ENCODE assay signal across 10 mouse cellular contexts in the genomic region with DNA sequence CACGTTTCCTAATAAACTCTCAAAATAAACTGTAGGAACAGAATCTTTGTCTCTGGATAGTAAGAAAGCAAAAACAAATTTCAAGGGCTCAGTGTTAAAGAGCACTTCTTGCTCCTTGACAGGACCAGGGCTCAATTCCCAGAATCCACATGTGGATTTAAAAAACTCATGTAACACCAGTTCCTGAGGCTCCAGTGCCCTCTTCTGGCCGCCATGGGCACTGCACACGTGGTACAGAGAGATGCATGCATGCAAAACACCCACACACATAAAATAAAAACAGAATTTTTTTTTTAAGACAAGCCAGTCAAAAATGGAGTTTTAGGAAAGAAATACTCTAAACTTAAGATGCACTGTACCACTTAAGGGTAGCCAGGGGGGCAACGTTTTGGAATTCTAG.
DNase-seq lines count a peak whose midpoint lies in the region; ATAC-seq and TF ChIP-seq lines count a peak whose summit lies in the region.
"Had no signal": no experiment of that assay in that cellular context is flagged by ENCODE, and none has a peak within 500 bp of the region (broad histone marks: within the 10 kb centered on the region; RNA-seq: fewer than 3 reads in every experiment).

No protein-coding gene starts in this region.

- no peak overlapping the region for H3K9ac ChIP-seq in hindbrain, embryonic 11.5 days (ENCODE audit: low read depth, low read length)
- H3K9ac ChIP-seq in hindbrain, embryonic 12.5 days = no peak overlapping the region
- H3K9ac ChIP-seq in lung, postnatal 0 days (replicated peaks; ENCODE audit: low read depth) = no peak overlapping the region
- H3K9ac ChIP-seq in midbrain, embryonic 16.5 days (ENCODE audit: low read depth, low read length) = no peak overlapping the region
- H3K9ac ChIP-seq: limb, embryonic 13.5 days had no signal

- 50% methylated on average over 4 of the region's 4 CpGs for WGBS in hindbrain, embryonic 11.5 days
- 59% methylated on average over 4 of the region's 4 CpGs for WGBS in hindbrain, embryonic 12.5 days
- WGBS in lung, postnatal 0 days = 43% methylated on average over 4 of the region's 4 CpGs
- WGBS in midbrain, embryonic 16.5 days = 60% methylated on average over 4 of the region's 4 CpGs

- no peak overlapping the region for H3K27ac ChIP-seq in hindbrain, embryonic 11.5 days (ENCODE audit: low read depth, low read length)
- H3K27ac ChIP-seq in hindbrain, embryonic 12.5 days = no peak overlapping the region
- H3K27ac ChIP-seq in lung, postnatal 0 days (ENCODE audit: low read length) = no peak overlapping the region
- H3K27ac ChIP-seq in embryonic fibroblast, embryonic 13.5 days (ENCODE audit: insufficient read depth, low read length) = no peak overlapping the region
- no peak overlapping the region for H3K27ac ChIP-seq in midbrain, embryonic 16.5 days (ENCODE audit: low read length)
- H3K27ac ChIP-seq: limb, embryonic 13.5 days had no signal

- TF ChIP-seq EP300 in lung, postnatal 0 days (IDR thresholded peaks at IDR 0.05) = no peak

- H3K4me1 ChIP-seq in hindbrain, embryonic 11.5 days (replicated peaks; ENCODE audit: control insufficient read depth, insufficient read depth, low read length) = no peaks in the 10 kb centered on the region
- no peaks in the 10 kb centered on the region for H3K4me1 ChIP-seq in hindbrain, embryonic 12.5 days
- H3K4me1 ChIP-seq in lung, postnatal 0 days (ENCODE audit: insufficient read depth, low read depth, low read length) = no peaks in the 10 kb centered on the region
- no peaks in the 10 kb centered on the region for H3K4me1 ChIP-seq in embryonic fibroblast, embryonic 13.5 days (ENCODE audit: control insufficient read depth, insufficient read depth, low read length)
- no peaks in the 10 kb centered on the region for H3K4me1 ChIP-seq in midbrain, embryonic 16.5 days (ENCODE audit: control insufficient read depth, insufficient read depth, low read length)
- H3K4me1 ChIP-seq: limb, embryonic 13.5 days had no signal

- no peak for TF ChIP-seq POLR2A in embryonic fibroblast, embryonic 13.5 days (IDR thresholded peaks at IDR 0.05; ENCODE audit: low read depth, low read length)

- no peak overlapping the region for H3K4me2 ChIP-seq in hindbrain, embryonic 11.5 days (replicated peaks; ENCODE audit: low read depth, low read length)
- no peak overlapping the region for H3K4me2 ChIP-seq in hindbrain, embryonic 12.5 days (replicated peaks)
- no peak overlapping the region for H3K4me2 ChIP-seq in lung, postnatal 0 days (replicated peaks; ENCODE audit: low read depth, low read length)
- H3K4me2 ChIP-seq in midbrain, embryonic 16.5 days (ENCODE audit: low read length) = no peak overlapping the region
- H3K4me2 ChIP-seq: limb, embryonic 13.5 days had no signal

- ATAC-seq in hindbrain, embryonic 11.5 days (ENCODE audit: low FRiP score) = no peak
- ATAC-seq in hindbrain, embryonic 12.5 days (ENCODE audit: low FRiP score) = no peak
- ATAC-seq in lung, postnatal 0 days = no peak
- ATAC-seq in midbrain, embryonic 16.5 days = no peak

- no peaks in the 10 kb centered on the region for H3K36me3 ChIP-seq in hindbrain, embryonic 11.5 days (ENCODE audit: control insufficient read depth, insufficient read depth, low read length)
- H3K36me3 ChIP-seq in hindbrain, embryonic 12.5 days = no peaks in the 10 kb centered on the region
- H3K36me3 ChIP-seq in lung, postnatal 0 days (ENCODE audit: insufficient read depth, low read length) = no peaks in the 10 kb centered on the region
- H3K36me3 ChIP-seq in midbrain, embryonic 16.5 days (ENCODE audit: control insufficient read depth, insufficient read depth, low read length) = no peaks in the 10 kb centered on the region
- H3K36me3 ChIP-seq: limb, embryonic 13.5 days had no signal

- DNase-seq in hindbrain, embryonic 11.5 days (ENCODE audit: low spot score) = peak; percentile 2
- DNase-seq in lung, postnatal 0 days (ENCODE audit: low spot score) = no peak
- no peak for DNase-seq in lung, adult 18-20 months
- DNase-seq in ZHBTc4 (ENCODE audit: low read depth, low spot score) = peak; percentile 62
- no peak for DNase-seq in heart, adult 8-10 months (ENCODE audit: low spot score)
- DNase-seq: midbrain, embryonic 14.5 days had no signal

- no peaks in the 10 kb centered on the region for H3K9me3 ChIP-seq in hindbrain, embryonic 11.5 days (ENCODE audit: control insufficient read depth, low read length)
- H3K9me3 ChIP-seq in hindbrain, embryonic 12.5 days (replicated peaks) = 0 out of 2 replicates have a peak, but pooled peaks cover 3% of the 10 kb centered on the region
- H3K9me3 ChIP-seq in lung, postnatal 0 days (ENCODE audit: low read length) = no peaks in the 10 kb centered on the region
- H3K9me3 ChIP-seq in midbrain, embryonic 16.5 days (replicated peaks; ENCODE audit: control insufficient read depth, low read length, poor library complexity, severe bottlenecking) = no peaks in the 10 kb centered on the region
- H3K9me3 ChIP-seq: limb, embryonic 13.5 days had no signal

- TF ChIP-seq CTCF in lung, postnatal 0 days (IDR thresholded peaks at IDR 0.05) = peak; percentile 34; the same call in 1 of the 2 replicates
- TF ChIP-seq CTCF in embryonic fibroblast, embryonic 13.5 days (IDR thresholded peaks at IDR 0.05; ENCODE audit: borderline replicate concordance, insufficient read depth, low read length) = peak; percentile 48; the same call in 1 of the 2 replicates

- no peaks in the 10 kb centered on the region for H3K27me3 ChIP-seq in hindbrain, embryonic 11.5 days (ENCODE audit: control insufficient read depth, insufficient read depth, low read length)
- H3K27me3 ChIP-seq in hindbrain, embryonic 12.5 days = no peaks in the 10 kb centered on the region
- no peaks in the 10 kb centered on the region for H3K27me3 ChIP-seq in lung, postnatal 0 days (replicated peaks; ENCODE audit: insufficient read depth, low read length)
- H3K27me3 ChIP-seq in midbrain, embryonic 16.5 days (ENCODE audit: control insufficient read depth, insufficient read depth, low read depth, low read length) = no peaks in the 10 kb centered on the region
- H3K27me3 ChIP-seq: limb, embryonic 13.5 days had no signal

- no peak overlapping the region for H3K4me3 ChIP-seq in hindbrain, embryonic 11.5 days (ENCODE audit: low read depth, low read length)
- no peak overlapping the region for H3K4me3 ChIP-seq in hindbrain, embryonic 12.5 days
- no peak overlapping the region for H3K4me3 ChIP-seq in lung, postnatal 0 days (ENCODE audit: low read depth, low read length)
- no peak overlapping the region for H3K4me3 ChIP-seq in embryonic fibroblast, embryonic 13.5 days (ENCODE audit: insufficient read depth, low read length)
- no peak overlapping the region for H3K4me3 ChIP-seq in midbrain, embryonic 16.5 days (ENCODE audit: low read depth, low read length)
- H3K4me3 ChIP-seq: limb, embryonic 13.5 days had no signal

Comparison
In these comparisons a context has a peak if more than half of its experiments do, and no peak if none do; other contexts are left out.
1. DNase-seq: peak in hindbrain, embryonic 11.5 days (single experiment) and ZHBTc4 (single experiment); none in lung, postnatal 0 days (single experiment), lung, adult 18-20 months (0 of 2) and heart, adult 8-10 months (single experiment).